Comparison of ENCODE assay signal across 9 mouse cellular contexts in the genomic region with DNA sequence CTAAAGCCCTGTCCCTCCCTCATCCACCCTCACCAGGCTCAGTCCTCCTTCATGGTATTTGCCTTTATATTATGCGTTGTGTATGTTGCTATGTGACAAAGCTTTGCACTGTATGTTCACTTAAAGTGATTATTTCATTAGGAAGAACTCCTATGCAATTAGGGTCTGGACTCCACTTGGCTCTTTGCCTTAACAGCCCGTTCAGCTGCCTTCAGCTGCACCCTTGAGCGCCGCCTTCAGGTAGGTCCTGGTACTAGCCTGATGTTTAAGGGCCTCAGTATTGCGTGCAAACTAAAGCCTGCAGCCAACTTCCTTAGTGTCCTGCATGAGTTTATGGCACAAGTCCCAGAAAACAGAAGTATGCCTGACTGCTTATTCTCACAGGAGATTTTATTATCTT.
DNase-seq lines count a peak whose midpoint lies in the region; TF ChIP-seq lines count a peak whose summit lies in the region.
"Had no signal": no experiment of that assay in that cellular context is flagged by ENCODE, and none has a peak within 500 bp of the region (broad histone marks: within the 10 kb centered on the region; RNA-seq: fewer than 3 reads in every experiment).

No protein-coding gene starts in this region.

- peak; percentile 56; the same call in 1 of the 2 replicates for TF ChIP-seq CTCF in spleen, adult 2 months (IDR thresholded peaks at IDR 0.05; ENCODE audit: extremely low read depth, insufficient read depth, insufficient read length, insufficient replicate concordance)

- no peak overlapping the region for H3K4me3 ChIP-seq in limb, embryonic 10.5 days
- H3K4me3 ChIP-seq in spleen, adult 2 months (ENCODE audit: extremely low read depth, insufficient read depth, insufficient read length): no peak overlapping the region
- H3K4me3 ChIP-seq: neural tube, embryonic 12.5 days had no signal

- 38% methylated on average over 5 of the region's 5 CpGs for WGBS in limb, embryonic 10.5 days
- 37% methylated on average over 5 of the region's 5 CpGs for WGBS in spleen, adult 2 months

- no peaks in the 10 kb centered on the region for H3K36me3 ChIP-seq in limb, embryonic 10.5 days
- H3K36me3 ChIP-seq in spleen, adult 2 months (ENCODE audit: control insufficient read depth, insufficient read depth, low read length): no peaks in the 10 kb centered on the region
- H3K36me3 ChIP-seq: neural tube, embryonic 12.5 days had no signal

- H3K4me1 ChIP-seq in limb, embryonic 10.5 days: 0 out of 2 replicates have a peak, but pooled peaks cover 8% of the 10 kb centered on the region
- peaks cover 4% of the 10 kb centered on the region; the same call in 1 of the 2 replicates for H3K4me1 ChIP-seq in spleen, adult 2 months (ENCODE audit: control insufficient read depth, insufficient read depth, insufficient read length)
- H3K4me1 ChIP-seq: neural tube, embryonic 12.5 days had no signal

- peak; percentile 12 to 54 for DNase-seq in cerebellum, postnatal 14 days
- no peak for DNase-seq in cerebellum, adult 11-12 months
- DNase-seq in left cerebral cortex, postnatal 4 days: peak; percentile 55
- no peak for DNase-seq in left cerebral cortex, postnatal 25 days (ENCODE audit: low spot score in 2 of 2)
- DNase-seq in adrenal gland, postnatal 10 days: peak; percentile 59
- DNase-seq in limb, embryonic 10.5 days (ENCODE audit: low spot score): peak; percentile 48
- peak in 1 of 2 experiments; percentile 58 for DNase-seq in spleen, adult 2 months (ENCODE audit: low read depth in 1 of 2, low spot score in 2 of 2)
- no peak for DNase-seq in MN1 (ENCODE audit: low spot score)

- intact Hi-C loops in left cerebral cortex, postnatal 4 days (cut with DNase I): no loop called here
- intact Hi-C loops in left cerebral cortex, postnatal 25 days (cut with DNase I): loop anchor here (5.0 kb wide), 1 partner anchor 552 kb away; no protein-coding TSS in a partner anchor

- H3K27ac ChIP-seq in limb, embryonic 10.5 days: no peak overlapping the region
- no peak overlapping the region for H3K27ac ChIP-seq in spleen, adult 2 months (ENCODE audit: insufficient read depth, low read length)
- H3K27ac ChIP-seq: neural tube, embryonic 12.5 days had no signal

- H3K9me3 ChIP-seq in limb, embryonic 10.5 days (replicated peaks): no peaks in the 10 kb centered on the region
- H3K9me3 ChIP-seq: neural tube, embryonic 12.5 days had no signal

- no peak for TF ChIP-seq POLR2A in spleen, adult 2 months (IDR thresholded peaks at IDR 0.05; ENCODE audit: low read depth, low read length)

- no peaks in the 10 kb centered on the region for H3K27me3 ChIP-seq in limb, embryonic 10.5 days (ENCODE audit: low read depth, poor library complexity, severe bottlenecking)
- H3K27me3 ChIP-seq in spleen, adult 2 months (ENCODE audit: control insufficient read depth, insufficient read depth, low read length): no peaks in the 10 kb centered on the region
- H3K27me3 ChIP-seq: neural tube, embryonic 12.5 days had no signal

Comparison
In these comparisons a context has a peak if more than half of its experiments do, and no peak if none do; other contexts are left out.
1. DNase-seq: peak in cerebellum, postnatal 14 days (2 of 2), left cerebral cortex, postnatal 4 days (single experiment), adrenal gland, postnatal 10 days (single experiment) and limb, embryonic 10.5 days (single experiment); none in cerebellum, adult 11-12 months (single experiment), left cerebral cortex, postnatal 25 days (0 of 2) and MN1 (single experiment).